Mouse (Mus musculus) duodenum, adult 2 months (tissue): Measurements from ENCODE around the gene Ugt2b38. TPM values are rescaled to one million over a fixed set of nuclear protein-coding genes. Genes with fewer than 3 reads are reported as not detected.

Source experiments
- polyA plus RNA-seq: library from polyadenylated mRNA; depleted of rRNA; stranded (reverse); fragments of >200 nt; gene quantifications from 2 replicates; pipeline ENCODE4 v1.2.3, GENCODE M21; 2012; ENCODE audit warnings: low replicate concordance; rRNA removed

Ugt2b38 gene
- polyA plus RNA-seq = 0.53 TPM in 1 of 2 replicates, not detected in the other

GRCm38 (mm10) chr5:87424041-87424440 is at the start of gene Ugt2b38:
Gene Ugt2b38 (minus strand): TSS chr5:87424203.

Other genes with a start within 250 kb of the Ugt2b38 start
- gene Ugt2b37, start 169.4 kb downstream of the Ugt2b38 start, polyA plus RNA-seq = not detected in 2 replicates
- gene Ugt2a3, start 87.0 kb downstream of the Ugt2b38 start, polyA plus RNA-seq = 7.1 and 12.0 TPM in 2 replicates
- gene Ugt2a2, start 58.1 kb upstream of the Ugt2b38 start, polyA plus RNA-seq = not detected in 2 replicates
- gene Gm43638, start 62.6 kb upstream of the Ugt2b38 start, polyA plus RNA-seq = not detected in 2 replicates
- gene Ugt2a1, start 66.7 kb upstream of the Ugt2b38 start, polyA plus RNA-seq = not detected in 2 replicates
- gene Sult1b1, start 114.0 kb upstream of the Ugt2b38 start, polyA plus RNA-seq = 3.5 and 3.6 TPM in 2 replicates
- 0.85 and 1.2 TPM in 2 replicates for gene Sult1d1, start 144.8 kb upstream of the Ugt2b38 start, polyA plus RNA-seq
- gene Sult1e1, start 167.4 kb upstream of the Ugt2b38 start, polyA plus RNA-seq = not detected in 2 replicates
- not detected in 2 replicates for gene Csn1s1, start 242.0 kb upstream of the Ugt2b38 start, polyA plus RNA-seq